Mouse (Mus musculus) gastrocnemius, adult 2 months (tissue): Measurements from ENCODE around the gene Rnf17. TPM values are rescaled to one million over a fixed set of nuclear protein-coding genes. Genes with fewer than 3 reads are reported as not detected.

Experiments
- DNase-seq: peaks from one replicate; pipeline ENCODE4 v3.0.0; 2022
- H3K27ac ChIP-seq: fragments of 200-600 bp; 2 replicates; pipeline ENCODE4 v1.8.1; 2022; ENCODE audit warnings: mild to moderate bottlenecking
- H3K4me3 ChIP-seq: fragments of 200-600 bp; 2 replicates; pipeline ENCODE4 v1.8.1; 2022; ENCODE audit warnings: mild to moderate bottlenecking, moderate library complexity
- CTCF ChIP-seq: fragments of 200-600 bp; IDR thresholded peaks from 2 replicates; pipeline ENCODE4 v1.8.1; 2022; ENCODE audit warnings: antibody characterized with exemption, mild to moderate bottlenecking, moderate library complexity
- intact Hi-C: fragments of 180-260 bp; cut with DNase I; formaldehyde crosslinking; loops from one replicate; pipeline ENCODE4 v1.15.1; 2025
- long read RNA-seq, 2 experiments: library from polyadenylated mRNA; stranded (forward); transcript quantifications; one replicate each; pipeline ENCODE4 v2.0.0; 2021
- total RNA-seq, 2 experiments: library from RNA; stranded (reverse); gene quantifications; 2 replicates each; pipeline ENCODE4 v1.2.3; 2021

Rnf17 gene
- under 1 TPM in 1 of 2 experiments, not detected in 1; 0.20 TPM for total RNA-seq
- long read RNA-seq, experiment 1: 0 reads
- long read RNA-seq, experiment 2: 0 reads

DNA sequence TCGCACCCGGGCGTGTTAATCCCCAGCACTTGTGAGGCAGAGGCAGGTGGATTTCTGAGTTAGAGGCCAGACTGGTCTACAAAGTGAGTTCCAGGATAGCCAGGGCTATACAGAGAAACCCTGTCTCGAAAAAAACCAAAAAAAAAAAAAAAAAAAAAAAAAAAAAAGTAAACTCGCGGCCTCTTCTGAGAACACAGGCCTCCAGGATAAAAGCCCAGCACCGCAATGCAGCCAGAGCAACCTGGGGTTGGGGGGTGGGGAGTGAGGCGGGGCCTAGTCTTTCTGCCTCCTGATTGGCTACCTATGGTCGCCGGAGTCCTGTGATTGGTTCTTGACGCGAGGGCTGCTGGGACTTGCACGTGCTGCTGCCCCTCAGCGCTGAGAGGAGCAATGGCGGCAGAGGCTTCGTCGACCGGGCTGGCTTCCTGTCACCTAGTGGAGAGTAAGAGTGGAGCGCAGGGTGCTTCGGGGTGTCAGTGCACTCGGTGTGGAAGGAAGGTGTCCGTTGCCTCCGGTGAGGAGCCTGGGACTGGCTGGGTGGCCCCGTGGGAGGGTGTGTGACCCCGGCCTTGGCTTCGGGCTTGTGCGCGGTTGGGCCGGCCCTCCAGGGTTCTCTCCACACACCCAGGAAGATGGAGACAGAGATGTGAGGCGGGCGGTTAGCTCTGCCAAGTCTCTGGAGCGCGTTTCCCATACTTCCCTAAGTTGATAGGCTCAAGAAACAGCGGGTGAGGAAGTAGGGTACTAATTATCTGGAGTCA, at the start of gene Rnf17:
Gene Rnf17 (plus strand): TSS at position 271 of the 761 bp plus-strand sequence.
- intact Hi-C loops: no loop called here
- TF ChIP-seq CTCF: no peak
- DNase-seq: no peak
- Histone ChIP-seq H3K27ac (no peak within 1 kb of the TSS), H3K4me3 (no peak within 1 kb of the TSS)

GRCm38 (mm10) chr14:56354803-56355202, 47.6 kb upstream of the Rnf17 start:
- intact Hi-C loops: no loop called here
- no peak overlapping the region for H3K27ac ChIP-seq
- TF ChIP-seq CTCF: no peak
- H3K4me3 ChIP-seq: no peak overlapping the region
- DNase-seq: no peak

GRCm38 (mm10) chr14:56355396-56355795, 47.0 kb upstream of the Rnf17 start:
- intact Hi-C loops: no loop called here
- H3K4me3 ChIP-seq: no peak overlapping the region
- no peak overlapping the region for H3K27ac ChIP-seq
- no peak for TF ChIP-seq CTCF
- no peak for DNase-seq

GRCm38 (mm10) chr14:56356196-56356595, 46.2 kb upstream of the Rnf17 start:
- Histone ChIP-seq H3K27ac (no peak overlapping the region), H3K4me3 (no peak overlapping the region)
- TF ChIP-seq CTCF: no peak
- DNase-seq: no peak
- intact Hi-C loops: no loop called here

DNA sequence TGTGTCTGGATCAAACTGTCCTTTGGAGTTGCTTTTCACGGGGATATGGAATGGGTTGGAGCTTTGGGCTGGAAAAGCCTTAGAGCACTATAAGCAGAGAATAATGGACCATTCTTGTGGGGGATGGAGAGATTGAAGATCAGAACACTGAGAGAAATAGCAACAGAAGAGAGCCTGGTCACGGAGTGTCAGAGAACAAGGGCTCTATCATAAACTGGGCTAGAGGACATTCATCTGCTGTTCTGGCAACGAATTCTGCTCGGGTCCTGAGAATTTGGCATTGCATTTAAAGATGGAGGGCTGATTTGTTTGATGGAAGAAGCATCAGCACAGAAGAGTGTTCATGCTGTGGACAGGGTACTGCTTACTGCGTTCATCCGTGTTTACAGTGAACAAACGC, 44.0 kb upstream of the Rnf17 start:
- intact Hi-C loops: no loop called here
- DNase-seq: no peak
- H3K4me3 ChIP-seq: no peak overlapping the region
- H3K27ac ChIP-seq: no peak overlapping the region
- TF ChIP-seq CTCF: no peak

GRCm38 (mm10) chr14:56359131-56359530, 43.2 kb upstream of the Rnf17 start:
- no peak overlapping the region for H3K4me3 ChIP-seq
- H3K27ac ChIP-seq: no peak overlapping the region
- DNase-seq: no peak
- TF ChIP-seq CTCF: no peak
- intact Hi-C loops: no loop called here

GRCm38 (mm10) chr14:56364711-56365237, 37.6 kb upstream of the Rnf17 start, which contains the start of gene Atp12a:
Atp12a (plus strand) TSS chr14:56365068.
- no peak for TF ChIP-seq CTCF
- peak within 1 kb of the TSS; percentile 49 for H3K4me3 ChIP-seq
- intact Hi-C loops: no loop called here

DNA sequence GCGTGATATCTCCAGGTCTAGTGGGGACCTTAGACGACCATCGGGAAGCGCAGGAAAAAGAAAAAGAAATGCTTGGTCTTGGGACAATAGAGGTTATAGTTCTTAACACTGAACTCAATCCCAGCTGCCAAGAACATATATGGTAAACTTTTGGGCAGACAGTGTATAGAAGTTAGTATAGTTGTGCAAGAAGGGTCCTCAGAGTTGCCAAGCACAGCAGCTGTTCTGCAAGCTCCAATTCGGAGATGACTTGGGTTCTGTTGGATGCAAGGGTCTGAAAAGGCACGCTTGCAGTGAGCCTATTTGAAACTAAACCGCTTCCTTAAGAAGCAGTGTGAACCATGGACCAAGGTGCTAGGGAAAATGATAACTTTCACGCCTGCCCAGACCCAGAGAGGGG, 37.1 kb upstream of the Rnf17 start:
- intact Hi-C loops: no loop called here
- no peak for TF ChIP-seq CTCF
- no peak overlapping the region for H3K27ac ChIP-seq
- H3K4me3 ChIP-seq: peak overlapping the region; percentile 49; the same call in 1 of the 2 replicates
- DNase-seq: no peak

More at GRCm38 (mm10) chr14:56364711-56365237, 37.6 kb upstream of the Rnf17 start, which contains the start of gene Atp12a:
- no peak for DNase-seq
- no peak within 1 kb of the TSS for H3K27ac ChIP-seq

DNA sequence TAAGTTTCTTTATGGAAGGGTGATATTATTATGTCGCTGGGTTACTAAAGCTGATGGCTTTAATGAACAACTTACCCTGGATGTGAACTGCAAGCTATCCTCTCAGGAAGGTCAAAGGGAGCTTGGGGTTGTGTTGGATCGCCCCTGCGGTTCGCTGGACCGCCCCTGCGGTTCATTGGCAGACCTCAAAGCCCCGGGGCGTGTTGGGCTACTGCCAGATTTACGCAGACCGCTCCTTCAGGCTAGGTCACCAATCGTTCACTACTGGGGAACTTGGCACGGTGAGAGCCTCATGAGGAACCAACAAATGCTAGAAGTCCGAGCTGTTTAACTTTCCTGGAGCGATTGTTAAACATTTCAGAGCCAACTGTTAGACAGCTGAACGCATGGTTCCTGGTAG, 35.7 kb upstream of the Rnf17 start:
- DNase-seq: no peak
- Histone ChIP-seq H3K4me3 (no peak overlapping the region), H3K27ac (no peak overlapping the region)
- intact Hi-C loops: no loop called here
- no peak for TF ChIP-seq CTCF

- Histone ChIP-seq H3K4me3 (no peak overlapping the region), H3K27ac (no peak overlapping the region)
- TF ChIP-seq CTCF: peak; percentile 50
- intact Hi-C loops: no loop called here
- no peak for DNase-seq
These were observed 33.5 kb upstream of the Rnf17 start for GRCm38 (mm10) chr14:56368834-56369233.

- DNase-seq: peak; percentile 78
- H3K4me3 ChIP-seq: no peak overlapping the region
- intact Hi-C loops: loop anchor here (10.0 kb wide), 2 partner anchors 199 to 689 kb away; partner anchors contain the start of genes Cenpj and Parp4
- peak; percentile 72 for TF ChIP-seq CTCF
- H3K27ac ChIP-seq: no peak overlapping the region
These were observed 26.6 kb upstream of the Rnf17 start for GRCm38 (mm10) chr14:56375731-56376130.

- Histone ChIP-seq H3K27ac (no peak overlapping the region), H3K4me3 (no peak overlapping the region)
- DNase-seq: no peak
- TF ChIP-seq CTCF: no peak
- intact Hi-C loops: loop anchor here (10.0 kb wide), 2 partner anchors 197 to 687 kb away; partner anchors contain the start of genes Cenpj and Parp4
These were observed 24.6 kb upstream of the Rnf17 start for GRCm38 (mm10) chr14:56377745-56378144.

DNA sequence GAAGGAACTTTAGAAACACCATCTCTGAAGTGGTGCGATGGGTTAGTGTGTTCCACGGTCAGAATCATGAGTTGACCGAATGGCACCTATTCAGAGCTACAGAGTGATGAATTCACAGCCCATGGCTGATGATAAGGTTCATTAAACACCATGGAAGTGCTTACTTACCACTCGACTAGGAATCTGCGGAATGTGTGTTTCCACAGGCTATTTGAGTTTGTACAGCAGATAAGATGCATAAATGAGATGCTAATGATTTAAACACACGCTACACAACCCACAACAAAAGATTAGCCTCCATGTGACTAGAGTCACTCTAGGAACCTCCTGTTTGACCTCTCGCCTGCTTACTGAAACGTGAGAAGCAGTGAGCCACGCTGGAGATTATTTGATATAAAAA, 23.0 kb upstream of the Rnf17 start:
- intact Hi-C loops: loop anchor here (10.0 kb wide), 2 partner anchors 195 to 685 kb away; partner anchors contain the start of genes Cenpj and Parp4
- DNase-seq: no peak
- Histone ChIP-seq H3K27ac (no peak overlapping the region), H3K4me3 (no peak overlapping the region)
- no peak for TF ChIP-seq CTCF
